Mouse (Mus musculus) intestine, postnatal 0 days (tissue): ENCODE results near the gene Gimap4. TPM values are rescaled to one million over a fixed set of nuclear protein-coding genes. Genes with fewer than 3 reads are reported as not detected.

ENCODE experiments used
- ATAC-seq: fragments of 200-750 bp; cut with Nextera tagmentation; 2 replicates; pipeline ENCODE4 v1.8.0; 2017; ENCODE audit warnings: mild to moderate bottlenecking, moderate TSS enrichment, moderate library complexity
- H3K27ac ChIP-seq: fragments of 300-500 bp; sonication (generic); 2 replicates; pipeline ENCODE4 v1.5.1; 2014; ENCODE audit warnings: mild to moderate bottlenecking, low read depth, low read length, moderate library complexity
- H3K27me3 ChIP-seq: fragments of 300-500 bp; sonication (generic); replicated peaks from 2 replicates; pipeline ENCODE4 v1.6.1; 2014; ENCODE audit warnings: low read length, mixed read lengths; ENCODE audit not compliant: control insufficient read depth, insufficient read depth
- H3K36me3 ChIP-seq: fragments of 300-500 bp; sonication (generic); 2 replicates; pipeline ENCODE4 v1.6.1; 2014; ENCODE audit warnings: mild to moderate bottlenecking, moderate library complexity; ENCODE audit not compliant: control insufficient read depth, insufficient read depth
- H3K4me1 ChIP-seq: fragments of 300-500 bp; sonication (generic); replicated peaks from 2 replicates; pipeline ENCODE4 v1.6.1; 2014; ENCODE audit warnings: antibody characterized with exemption, low read length, mixed read lengths; ENCODE audit not compliant: control insufficient read depth, insufficient read depth
- H3K4me2 ChIP-seq: fragments of 300-500 bp; sonication (generic); replicated peaks from 2 replicates; pipeline ENCODE4 v1.6.1; 2014; ENCODE audit warnings: low read depth, mild to moderate bottlenecking, moderate library complexity
- H3K4me3 ChIP-seq: fragments of 300-500 bp; sonication (generic); 2 replicates; pipeline ENCODE4 v1.5.1; 2014; ENCODE audit warnings: low read depth, low read length
- H3K9ac ChIP-seq: fragments of 300-500 bp; sonication (generic); 2 replicates; pipeline ENCODE4 v1.6.1; 2014; ENCODE audit warnings: mild to moderate bottlenecking, low read depth, low read length
- H3K9me3 ChIP-seq: fragments of 300-500 bp; sonication (generic); 2 replicates; pipeline ENCODE4 v1.6.1; 2016; ENCODE audit warnings: mixed run types; ENCODE audit not compliant: control insufficient read depth
- CTCF ChIP-seq: sonication (generic); IDR thresholded peaks from 2 replicates; pipeline ENCODE4 v1.5.1; 2016; ENCODE audit warnings: low read depth, mild to moderate bottlenecking, control low read depth, antibody characterized with exemption, moderate library complexity
- WGBS: fragments of 180-500 bp; shearing (Covaris S2); extraction: QIAGEN DNeasy Blood & Tissue Kit; methylation state at CpG from one replicate; pipeline ENCODE4 v1.1.7; 2014; 5-methylcytosine and 5-hydroxymethylcytosine counted together
- polyA plus RNA-seq: library from polyadenylated mRNA; unstranded; fragments of >200 nt; fragmentation: Nextera tagmentation; extraction: Ambion mirVana; gene quantifications from 2 replicates; pipeline ENCODE4 v1.2.1, GENCODE M21; 2015

The Gimap4 gene
- polyA plus RNA-seq, 1 experiment from 2014 or later: 9.6 TPM

DNA sequence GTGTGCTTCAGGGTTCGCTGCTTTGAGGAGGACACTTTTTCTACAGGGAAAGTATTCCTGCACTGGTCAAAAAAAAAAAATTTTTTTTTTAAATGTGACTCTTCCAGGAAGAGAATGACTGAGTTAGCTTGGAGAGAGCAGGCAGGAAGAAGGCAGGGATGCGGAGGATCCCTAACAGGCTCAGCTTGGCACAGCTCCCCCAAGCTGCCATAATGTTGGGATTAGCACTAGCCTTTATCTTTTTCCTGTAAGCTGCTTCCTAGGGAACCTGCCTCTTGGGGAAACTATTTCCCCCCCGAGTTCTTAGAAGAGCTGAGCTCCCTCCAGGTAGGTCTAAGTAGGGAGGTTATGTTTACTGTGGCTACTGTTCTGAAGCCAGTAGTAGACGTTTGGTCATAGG lies 457 bp downstream of the Gimap4 start:
- H3K27ac ChIP-seq: no peak overlapping the region; the same call in 1 of the 2 replicates
- H3K4me3 ChIP-seq: no peak overlapping the region
- WGBS: 69% methylated on average over 4 of the region's 4 CpGs
- no peaks in the 10 kb centered on the region for H3K4me1 ChIP-seq
- H3K4me2 ChIP-seq: 0 out of 2 replicates have a peak overlapping the region, but pooled peaks have one; percentile 17
- H3K9ac ChIP-seq: no peak overlapping the region
- no peaks in the 10 kb centered on the region for H3K27me3 ChIP-seq
- H3K36me3 ChIP-seq: no peaks in the 10 kb centered on the region
- H3K9me3 ChIP-seq: no peaks in the 10 kb centered on the region
- ATAC-seq: no peak
- TF ChIP-seq CTCF: 0 out of 2 replicates have a peak, but pooled peaks have one; percentile 5

DNA sequence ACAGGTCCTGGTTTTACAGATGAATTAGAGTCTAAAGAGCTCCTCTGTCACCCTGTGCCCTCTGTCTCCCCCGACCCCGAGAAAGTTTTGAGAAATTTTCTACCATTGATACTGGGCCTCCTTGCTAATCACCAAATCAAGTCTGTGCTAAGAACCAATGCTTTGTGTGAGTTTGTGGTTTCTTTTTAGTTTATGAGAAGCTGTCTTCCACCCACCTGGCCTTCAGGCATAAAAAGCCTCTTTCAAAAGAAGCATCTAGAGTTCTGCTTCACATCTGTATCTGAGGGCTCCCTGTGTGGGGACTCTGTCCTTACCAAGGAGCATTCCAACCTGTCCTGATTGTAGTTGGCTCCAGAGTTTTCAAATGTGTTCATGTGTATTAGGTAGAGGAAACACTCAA lies 902 bp downstream of the Gimap4 start:
- H3K9me3 ChIP-seq: no peaks in the 10 kb centered on the region
- H3K9ac ChIP-seq: no peak overlapping the region
- H3K4me2 ChIP-seq: no peak overlapping the region
- TF ChIP-seq CTCF: no peak
- no peak for ATAC-seq
- WGBS: 94% methylated on average over 2 of the region's 2 CpGs
- H3K27ac ChIP-seq: no peak overlapping the region; the same call in 1 of the 2 replicates
- H3K36me3 ChIP-seq: no peaks in the 10 kb centered on the region
- no peaks in the 10 kb centered on the region for H3K27me3 ChIP-seq
- H3K4me3 ChIP-seq: no peak overlapping the region
- H3K4me1 ChIP-seq: no peaks in the 10 kb centered on the region

DNA sequence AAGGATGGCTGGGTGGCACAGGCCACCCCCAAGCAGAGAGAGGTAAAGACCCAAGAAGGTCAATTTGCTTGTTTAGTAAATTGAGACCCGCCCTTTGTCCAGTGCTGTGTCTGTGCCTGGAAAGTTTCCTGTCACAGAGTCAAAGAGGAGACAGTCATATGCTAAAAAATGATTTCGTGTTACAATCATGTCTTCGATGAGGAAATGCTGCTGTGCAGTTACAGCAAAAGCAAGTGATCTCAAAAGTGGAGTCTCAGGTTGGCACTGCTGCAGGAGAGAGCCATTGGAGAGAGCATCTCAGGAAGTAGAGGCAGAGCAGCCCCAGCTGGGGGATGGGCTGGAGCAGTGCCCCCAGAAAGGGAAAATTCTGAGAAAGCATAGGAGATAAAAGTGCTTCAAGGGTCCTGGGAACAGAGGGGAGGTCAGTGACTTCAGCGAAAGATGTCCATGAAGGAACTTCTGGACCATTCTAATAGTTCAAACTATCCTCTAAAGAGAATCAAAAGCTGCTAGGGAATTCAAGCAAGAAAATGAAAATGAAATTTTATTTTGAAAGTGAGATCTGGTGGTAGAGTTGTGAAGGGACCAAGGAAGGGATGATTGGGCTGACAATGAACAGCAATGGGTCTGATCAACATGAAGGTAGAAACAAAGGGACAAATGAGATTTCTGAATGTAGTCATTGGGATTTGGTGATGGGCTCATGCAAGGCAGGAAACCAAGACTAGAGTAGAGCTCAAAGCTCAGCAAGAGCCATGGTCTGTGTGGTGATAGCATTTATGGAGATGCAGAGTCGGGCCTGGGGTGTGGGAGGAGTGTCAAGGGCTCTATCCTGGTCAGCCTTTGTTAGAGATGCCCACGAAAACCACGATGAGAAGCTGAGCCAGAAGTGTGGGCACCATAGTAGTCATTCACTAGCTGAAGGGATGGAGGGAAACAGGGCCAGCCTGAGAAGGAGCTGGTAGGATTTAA lies 1.6 kb downstream of the Gimap4 start:
- no peak for TF ChIP-seq CTCF
- Histone ChIP-seq H3K27me3 (no peaks in the 10 kb centered on the region), H3K9me3 (no peaks in the 10 kb centered on the region), H3K4me1 (no peaks in the 10 kb centered on the region), H3K4me2 (no peak overlapping the region), H3K36me3 (no peaks in the 10 kb centered on the region), H3K9ac (no peak overlapping the region), H3K4me3 (no peak overlapping the region), H3K27ac (no peak overlapping the region)
- 87% methylated on average over 7 of the region's 7 CpGs for WGBS
- no peak for ATAC-seq

- no peaks in the 10 kb centered on the region for H3K4me1 ChIP-seq
- 84% methylated on average over 2 of the region's 2 CpGs for WGBS
- H3K9ac ChIP-seq: no peak overlapping the region
- H3K27me3 ChIP-seq: no peaks in the 10 kb centered on the region
- no peak for TF ChIP-seq CTCF
- no peak for ATAC-seq
- H3K36me3 ChIP-seq: no peaks in the 10 kb centered on the region
- no peaks in the 10 kb centered on the region for H3K9me3 ChIP-seq
- no peak overlapping the region for H3K4me2 ChIP-seq
- no peak overlapping the region for H3K27ac ChIP-seq
- no peak overlapping the region for H3K4me3 ChIP-seq
Observed at GRCm38 (mm10) chr6:48687077-48687476, 2.7 kb downstream of the Gimap4 start.

GRCm38 (mm10) chr6:48689320-48689719 lies 5.0 kb downstream of the Gimap4 start:
- no peak for TF ChIP-seq CTCF
- Histone ChIP-seq H3K4me2 (no peak overlapping the region), H3K9me3 (no peaks in the 10 kb centered on the region), H3K36me3 (no peaks in the 10 kb centered on the region), H3K27me3 (no peaks in the 10 kb centered on the region), H3K9ac (no peak overlapping the region), H3K27ac (no peak overlapping the region), H3K4me3 (no peak overlapping the region), H3K4me1 (no peaks in the 10 kb centered on the region)
- ATAC-seq: no peak
- WGBS: 88% methylated on average over 2 of the region's 2 CpGs

GRCm38 (mm10) chr6:48692962-48693361 lies 8.6 kb downstream of the Gimap4 start:
- Histone ChIP-seq H3K27ac (no peak overlapping the region), H3K9me3 (no peaks in the 10 kb centered on the region), H3K4me3 (no peak overlapping the region), H3K4me1 (no peaks in the 10 kb centered on the region), H3K36me3 (no peaks in the 10 kb centered on the region), H3K4me2 (no peak overlapping the region), H3K9ac (no peak overlapping the region), H3K27me3 (no peaks in the 10 kb centered on the region)
- no peak for ATAC-seq
- 72% methylated on average over 6 of the region's 6 CpGs for WGBS
- no peak for TF ChIP-seq CTCF
